Mouse (Mus musculus) embryonic stem cell, embryonic (primary cell): Measurements from ENCODE around the gene Snx29.

Source experiments
- CTCF ChIA-PET, 4 experiments: fragments of 300-600 bp in 2 of 4; fragments of 350-600 bp in 2 of 4; sonication (Branson Sonifier 250); formaldehyde crosslinking; loops; one replicate each; lab custom pipeline; 2022; ENCODE audit warnings: inconsistent platforms in 2 of 4; lab: Charles Lee
- POLR2A ChIA-PET, 4 experiments: fragments of 300-600 bp in 2 of 4; fragments of 350-600 bp in 2 of 4; sonication (Branson Sonifier 250); formaldehyde crosslinking; loops; one replicate each; lab custom pipeline; 2022; ENCODE audit warnings: antibody characterized with exemption in 4 of 4, inconsistent platforms in 1 of 4; lab: Charles Lee

Gene Snx29

DNA sequence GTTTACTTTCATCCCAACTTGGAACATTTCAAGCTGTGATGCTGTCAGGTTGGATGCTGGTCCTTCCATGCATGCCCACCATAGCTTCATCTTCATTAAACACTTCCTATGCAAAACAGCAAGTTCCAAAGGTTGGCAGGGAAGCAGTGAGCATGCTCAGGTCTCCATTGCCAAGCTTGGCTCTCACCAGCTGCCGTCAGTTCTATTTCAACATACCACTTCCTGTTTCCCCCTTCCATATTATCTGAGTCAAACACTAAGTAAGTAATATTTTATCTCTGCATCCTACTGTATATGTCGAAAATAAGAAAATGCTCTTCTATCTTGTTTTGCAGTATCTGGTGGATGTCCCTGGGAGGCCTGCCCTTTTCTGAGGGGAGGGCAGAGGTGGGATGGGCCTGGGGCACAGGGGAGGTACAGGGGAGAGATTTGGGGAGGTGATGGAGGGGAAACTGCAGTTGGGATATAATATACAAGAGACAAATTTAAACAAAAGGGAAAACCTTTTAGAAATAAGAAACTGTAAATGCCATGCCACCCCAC lies 309.6 kb downstream of the Snx29 start:
- POLR2A ChIA-PET: no interaction called here
- CTCF ChIA-PET: no interaction called here

- CTCF ChIA-PET: interaction anchor here in 2 of 4 experiments (0.6 to 1.3 kb wide), 2 partner anchors 8 to 9 kb away, joined by 3 to 4 read pairs; no protein-coding TSS in a partner anchor
- POLR2A ChIA-PET: no interaction called here
Measured at GRCm38 (mm10) chr16:11636196-11636733, 313.6 kb downstream of the Snx29 start.

- ChIA-PET CTCF (interaction anchor here in 1 of 4 experiments (1.3 kb wide), 1 partner anchor 9 kb away, joined by 3 read pairs; no protein-coding TSS in a partner anchor), POLR2A (no interaction called here)
Measured at GRCm38 (mm10) chr16:11636902-11637301, 314.2 kb downstream of the Snx29 start.

GRCm38 (mm10) chr16:11637794-11638193 lies 315.1 kb downstream of the Snx29 start:
- ChIA-PET POLR2A (no interaction called here), CTCF (no interaction called here)

GRCm38 (mm10) chr16:11638739-11639138 lies 316.0 kb downstream of the Snx29 start:
- ChIA-PET CTCF (interaction anchor here in 1 of 4 experiments (0.5 to 0.6 kb wide), 2 partner anchors 65 to 417 kb away, joined by 3 to 4 read pairs; no protein-coding TSS in a partner anchor), POLR2A (interaction anchor here in 1 of 4 experiments (0.8 to 1.6 kb wide), 2 partner anchors 8 to 21 kb away, joined by 3 to 4 read pairs; no protein-coding TSS in a partner anchor)

DNA sequence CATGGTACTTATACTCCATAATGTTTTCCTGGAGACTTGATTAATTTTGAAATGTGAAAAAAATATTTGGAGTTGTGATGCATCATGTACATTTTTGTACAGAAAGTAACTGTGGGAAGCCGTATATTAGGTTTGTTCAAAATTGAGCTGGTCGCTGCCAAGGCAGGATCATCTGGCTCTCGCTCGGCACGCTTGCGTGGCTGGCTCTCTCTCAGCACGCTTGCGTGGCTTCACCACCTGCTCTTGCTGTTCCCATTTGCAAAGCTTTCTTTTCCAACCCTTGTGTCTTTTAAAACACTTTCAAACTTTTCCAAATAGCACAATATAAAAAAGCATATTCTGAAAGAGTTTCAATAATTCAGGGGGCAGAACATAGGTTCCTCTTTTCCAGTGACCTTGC lies 317.2 kb downstream of the Snx29 start:
- POLR2A ChIA-PET: interaction anchor here in 2 of 4 experiments (0.7 to 1.6 kb wide), 2 partner anchors 9 to 86 kb away, joined by 3 to 4 read pairs; no protein-coding TSS in a partner anchor
- CTCF ChIA-PET: interaction anchor here in 1 of 4 experiments (0.7 kb wide), 1 partner anchor 322 kb away, joined by 3 read pairs; no protein-coding TSS in a partner anchor

DNA sequence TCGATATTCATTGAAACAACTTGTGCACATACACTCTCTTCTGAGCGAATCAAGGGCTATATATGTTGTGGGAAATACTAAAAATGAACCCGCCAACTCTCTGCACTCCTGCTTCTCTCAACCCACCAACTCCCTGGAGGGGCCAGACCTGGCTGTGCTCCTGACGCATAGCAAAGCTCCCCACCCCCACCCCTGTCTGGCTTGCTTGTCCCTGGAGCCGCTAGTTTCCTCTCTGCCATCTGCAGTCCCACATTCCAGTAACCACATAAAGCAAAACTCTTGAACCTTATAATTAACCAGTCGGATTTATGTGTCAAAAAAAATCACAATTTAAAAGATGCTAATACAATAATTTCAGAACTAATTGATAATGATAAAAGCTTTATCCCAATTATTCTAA lies 320.9 kb downstream of the Snx29 start:
- POLR2A ChIA-PET: interaction anchor here in 1 of 4 experiments (0.5 to 1.3 kb wide), 4 partner anchors 14 to 1050 kb away, joined by 3 to 5 read pairs (median 3); no protein-coding TSS in a partner anchor
- CTCF ChIA-PET: no interaction called here

- ChIA-PET POLR2A (interaction anchor here in 2 of 4 experiments (0.6 kb wide), 2 partner anchors 180 to 249 kb away, joined by 3 read pairs; no protein-coding TSS in a partner anchor), CTCF (no interaction called here)
Measured at GRCm38 (mm10) chr16:11644399-11644798, 321.7 kb downstream of the Snx29 start.

DNA sequence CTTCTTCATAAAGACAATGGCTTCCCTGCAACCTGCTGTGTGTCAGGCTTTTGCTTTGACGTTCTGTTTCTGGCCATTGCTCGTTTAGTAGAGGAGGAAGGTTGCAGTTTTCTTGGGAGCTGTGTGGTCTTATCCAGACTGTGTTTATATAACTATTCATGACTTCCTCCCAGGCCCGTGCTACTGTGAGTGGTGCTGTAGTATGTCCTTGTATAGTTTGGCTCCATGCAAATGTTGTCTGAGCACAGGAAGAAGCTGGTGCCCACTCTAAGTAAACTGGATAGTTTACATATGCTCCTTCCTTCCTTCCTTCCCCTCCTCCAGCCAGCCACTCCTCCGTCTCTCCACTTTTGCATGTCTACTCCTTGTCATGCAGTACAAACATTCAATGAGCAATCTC lies 323.0 kb downstream of the Snx29 start:
- ChIA-PET POLR2A (interaction anchor here in 1 of 4 experiments (1.3 kb wide), 1 partner anchor 15 kb away, joined by 3 read pairs; no protein-coding TSS in a partner anchor), CTCF (interaction anchor here in 2 of 4 experiments (0.5 to 0.8 kb wide), 2 partner anchors 18 to 135 kb away, joined by 3 to 7 read pairs; no protein-coding TSS in a partner anchor)

- CTCF ChIA-PET: interaction anchor here in 2 of 4 experiments (0.6 to 1.0 kb wide), 2 partner anchors 19 to 29 kb away, joined by 3 read pairs; no protein-coding TSS in a partner anchor
Measured at GRCm38 (mm10) chr16:11646745-11647289, 324.1 kb downstream of the Snx29 start.

GRCm38 (mm10) chr16:11648169-11648688 lies 325.5 kb downstream of the Snx29 start:
- ChIA-PET CTCF (no interaction called here), POLR2A (interaction anchor here in 1 of 4 experiments (0.8 kb wide), 1 partner anchor 209 kb away, joined by 5 read pairs; no protein-coding TSS in a partner anchor)

More at GRCm38 (mm10) chr16:11646745-11647289, 324.1 kb downstream of the Snx29 start:
- POLR2A ChIA-PET: no interaction called here

- CTCF ChIA-PET: no interaction called here
- POLR2A ChIA-PET: interaction anchor here in 1 of 4 experiments (0.6 kb wide), 1 partner anchor 1961 kb away, joined by 3 read pairs; no protein-coding TSS in a partner anchor
Measured at GRCm38 (mm10) chr16:11652686-11653366, 330.1 kb downstream of the Snx29 start.

GRCm38 (mm10) chr16:11655893-11656292 lies 333.2 kb downstream of the Snx29 start:
- POLR2A ChIA-PET: no interaction called here
- CTCF ChIA-PET: interaction anchor here in 1 of 4 experiments (0.6 kb wide), 1 partner anchor 28 kb away, joined by 3 read pairs; no protein-coding TSS in a partner anchor

DNA sequence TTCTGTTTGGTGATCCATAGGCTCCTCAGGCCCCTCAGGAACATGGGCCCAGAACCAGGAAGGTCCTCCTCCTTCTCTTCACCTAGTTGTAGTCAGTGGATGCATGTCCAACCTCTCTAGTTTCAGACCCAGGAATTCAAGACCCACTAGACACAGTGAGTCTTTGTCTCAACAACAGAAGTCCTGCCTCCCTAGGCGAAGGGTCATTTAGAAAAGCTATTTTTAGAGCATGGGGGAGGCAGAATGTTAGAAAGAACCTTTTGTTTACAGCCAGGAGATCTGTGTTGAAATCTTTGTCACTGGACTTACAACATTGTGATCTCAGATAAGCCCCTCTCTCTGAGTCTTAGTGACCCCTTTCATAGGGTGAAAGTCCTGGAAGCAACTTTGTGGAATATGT lies 334.4 kb downstream of the Snx29 start:
- ChIA-PET POLR2A (no interaction called here), CTCF (no interaction called here)

DNA sequence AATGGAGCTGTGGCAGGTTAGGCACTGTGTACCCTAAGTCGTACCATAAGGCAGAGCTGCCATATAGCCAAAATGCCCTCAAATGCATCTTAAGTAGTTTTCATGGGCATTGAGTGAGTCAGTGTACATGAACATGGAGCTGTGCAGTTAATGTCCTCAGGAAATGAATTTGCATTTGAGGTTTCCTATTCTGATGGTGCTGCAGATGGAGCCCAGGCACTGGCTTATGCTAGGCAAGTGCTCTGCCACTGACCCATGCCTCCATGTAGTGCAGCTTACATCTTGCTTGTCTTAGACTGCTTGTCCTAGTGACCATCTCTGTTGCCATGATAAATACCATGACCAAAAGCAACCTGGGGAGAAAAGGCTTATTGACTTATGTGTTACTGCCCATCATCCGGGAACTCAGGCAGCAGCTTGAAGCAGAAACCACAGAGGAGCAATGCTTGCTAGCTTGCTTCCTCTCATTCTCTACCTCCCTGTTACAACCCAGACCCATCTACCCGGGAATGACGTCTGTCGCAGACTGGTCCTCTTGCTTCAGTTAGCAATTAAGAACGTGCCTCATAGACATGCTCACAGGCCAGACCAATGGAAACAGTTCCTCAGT lies 336.5 kb downstream of the Snx29 start:
- ChIA-PET CTCF (interaction anchor here in 2 of 4 experiments (0.6 to 0.7 kb wide), 2 partner anchors 344 to 1232 kb away, joined by 3 read pairs; no protein-coding TSS in a partner anchor), POLR2A (no interaction called here)

DNA sequence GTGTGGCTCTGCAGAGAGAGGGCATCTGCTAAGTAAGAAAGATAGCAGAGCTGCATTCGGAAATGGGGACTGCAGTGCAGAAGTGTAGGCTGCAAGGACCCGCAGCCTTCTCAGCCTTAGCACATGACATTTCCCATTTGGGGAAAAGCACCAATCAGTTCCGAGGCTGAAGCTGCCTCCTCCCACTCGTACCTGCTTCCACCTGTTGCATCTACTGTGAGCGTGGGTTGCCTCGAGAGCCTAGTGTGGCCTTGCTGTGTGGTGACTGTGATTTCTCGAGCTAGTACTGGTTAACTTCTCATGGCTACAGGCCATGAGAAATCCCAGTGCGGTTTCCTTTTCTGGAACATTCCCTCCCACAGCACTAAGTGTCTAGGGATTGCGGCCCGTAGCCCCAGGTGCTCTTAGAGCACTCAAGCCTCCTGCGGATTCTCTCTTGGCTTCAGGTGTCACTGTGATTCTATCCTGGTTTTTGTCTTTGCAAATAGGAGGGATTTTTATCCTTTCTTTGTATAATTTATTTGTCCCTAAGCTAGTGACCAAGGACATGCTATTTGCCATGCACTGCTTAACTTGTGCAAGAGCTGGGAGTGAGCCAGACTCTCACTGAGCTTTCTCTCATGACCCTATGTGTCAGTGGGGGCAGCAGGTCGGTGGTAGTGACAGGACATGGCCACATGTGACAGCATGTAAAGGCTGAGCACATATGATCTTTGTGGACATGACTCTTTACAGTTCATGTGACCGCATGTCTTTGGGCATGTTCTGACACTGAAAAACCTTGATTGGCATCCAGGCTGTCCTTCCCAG lies 342.4 kb downstream of the Snx29 start:
- POLR2A ChIA-PET: no interaction called here
- CTCF ChIA-PET: interaction anchor here in 1 of 4 experiments (0.7 kb wide), 1 partner anchor 666 kb away, joined by 3 read pairs; no protein-coding TSS in a partner anchor

- ChIA-PET POLR2A (no interaction called here), CTCF (interaction anchor here in 1 of 4 experiments (0.7 kb wide), 1 partner anchor 667 kb away, joined by 3 read pairs; no protein-coding TSS in a partner anchor)
Measured at GRCm38 (mm10) chr16:11665869-11666268, 343.2 kb downstream of the Snx29 start.
